Mouse (Mus musculus) megakaryocyte, embryonic 14.5 days (primary cell): Measurements from ENCODE around the gene Actbl2.

Source experiments
- FLI1 ChIP-seq: IDR thresholded peaks from 2 replicates; pipeline ENCODE4 v1.6.1; 2012; ENCODE audit warnings: low read length, inconsistent platforms, mixed read lengths
- GATA1 ChIP-seq: IDR thresholded peaks from 3 replicates; pipeline ENCODE4 v1.6.1; 2012; ENCODE audit warnings: mixed read lengths, low read length, inconsistent platforms, borderline replicate concordance

DNA sequence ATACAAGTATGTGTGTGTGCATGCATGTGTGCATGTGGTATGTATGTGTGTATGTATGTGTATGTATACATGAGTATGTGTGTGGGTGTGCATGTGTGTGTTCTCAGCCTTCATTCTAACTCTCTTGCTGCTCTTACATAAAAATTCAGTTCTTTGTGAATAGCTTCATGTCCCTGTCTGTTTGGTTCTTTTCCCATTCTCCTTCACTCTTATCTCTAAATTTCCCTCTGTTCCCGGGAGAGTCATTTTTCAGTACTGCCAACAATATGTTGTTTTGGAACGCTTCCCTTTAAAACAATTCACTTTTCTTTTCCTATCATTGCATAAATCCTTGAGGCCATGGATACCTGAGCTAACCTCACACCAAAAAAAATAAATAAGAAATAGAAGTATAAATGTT is 46.6 kb downstream of the Actbl2 start:
- TF ChIP-seq GATA1, result no peak
- no peak for TF ChIP-seq FLI1
